Mouse (Mus musculus): ENCODE measurements around the gene Hist1h2bc. TPM values are rescaled to one million over a fixed set of nuclear protein-coding genes. Genes with fewer than 3 reads are reported as not detected.
A peak's percentile ranks its signal among the peaks of the same experiment; 100 is the strongest.

The Hist1h2bc gene
- polyA plus RNA-seq, 1 experiment from 2014 or later = 25.1 TPM

DNA sequence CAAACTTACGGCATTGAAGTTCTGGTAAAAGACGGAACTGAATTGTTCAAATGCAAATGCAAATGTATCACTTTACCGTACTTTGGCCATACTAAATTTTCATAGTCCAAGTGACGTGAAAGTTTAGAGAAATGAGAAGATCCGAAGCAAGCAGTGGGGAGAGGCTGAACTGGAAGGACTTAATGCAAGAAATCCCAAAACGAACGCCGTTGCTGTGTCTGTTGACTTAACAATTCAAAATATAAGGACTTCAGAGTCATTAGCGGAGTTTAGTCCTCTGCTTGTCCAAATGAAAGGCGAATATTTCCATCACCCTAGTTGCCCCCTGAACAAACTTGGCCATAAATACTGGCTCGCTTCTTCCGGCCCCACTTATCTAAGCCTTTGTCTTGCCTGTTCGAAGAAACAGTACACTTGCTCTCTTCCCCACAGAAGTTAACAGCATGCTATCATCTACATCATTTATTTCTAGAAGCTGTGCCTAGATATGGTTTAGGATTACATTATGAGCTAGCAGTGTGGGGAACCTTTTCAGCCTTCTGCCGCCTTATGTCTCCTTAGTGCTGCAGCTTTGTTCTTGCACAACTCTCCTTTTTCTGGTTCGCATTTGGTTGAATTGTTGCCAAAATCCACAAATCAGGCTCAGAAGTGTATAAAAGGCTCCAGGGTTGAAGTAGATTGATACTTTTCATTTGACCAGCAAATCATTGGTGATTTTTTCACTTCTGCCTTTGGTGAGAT is 1.3 kb downstream of the Hist1h2bc start:
- Histone ChIP-seq H3K27ac (replicated peaks; ENCODE audit: low read depth, low read length) (peak overlapping the region; percentile 97), H3K4me1 (ENCODE audit: control insufficient read depth, insufficient read depth, low read length) (no peaks in the 10 kb centered on the region), H3K27me3 (ENCODE audit: control insufficient read depth, insufficient read depth, low read length) (no peaks in the 10 kb centered on the region), H3K4me3 (ENCODE audit: low read depth, low read length) (peak overlapping the region; percentile 40), H3K9ac (replicated peaks; ENCODE audit: low read length) (peak overlapping the region; percentile 55), H3K9me3 (replicated peaks; ENCODE audit: control insufficient read depth, low read length) (no peaks in the 10 kb centered on the region), H3K36me3 (replicated peaks; ENCODE audit: control insufficient read depth, insufficient read depth, low read depth, low read length) (no peaks in the 10 kb centered on the region), H3K4me2 (ENCODE audit: low read depth, low read length) (peak overlapping the region; percentile 66)
- 17% methylated on average over 15 of the region's 15 CpGs for WGBS
- DNase-seq (ENCODE audit: low spot score) (peak; percentile 67), ATAC-seq (replicated peaks; ENCODE audit: insufficient number of reproducible peaks, low FRiP score, low TSS enrichment, low read depth) (no peak)

DNA sequence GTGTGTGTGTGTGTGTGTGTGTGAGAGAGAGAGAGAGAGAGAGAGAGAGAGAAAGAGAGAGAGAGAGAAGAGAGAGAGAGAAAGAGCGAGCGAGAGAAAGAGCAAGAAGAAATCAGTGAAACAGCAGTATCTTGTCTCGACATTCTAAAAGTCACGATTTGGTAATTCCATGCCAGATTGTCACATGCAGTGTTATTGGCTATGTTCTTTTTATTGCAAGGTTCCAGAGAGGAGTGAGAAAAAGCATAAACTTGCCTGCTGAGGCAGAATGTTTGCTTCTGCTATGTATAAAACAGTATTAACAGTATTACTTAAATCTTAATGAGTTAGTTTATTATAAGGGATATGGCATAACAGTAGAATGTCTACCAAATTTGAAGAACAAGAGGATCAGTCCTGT is 2.0 kb downstream of the Hist1h2bc start:
- peak overlapping the region; percentile 55 for H3K9ac ChIP-seq (replicated peaks; ENCODE audit: low read length)
- H3K4me3 ChIP-seq (ENCODE audit: low read depth, low read length) = peak overlapping the region; percentile 40
- H3K36me3 ChIP-seq (replicated peaks; ENCODE audit: control insufficient read depth, insufficient read depth, low read depth, low read length) = no peaks in the 10 kb centered on the region
- H3K27ac ChIP-seq (replicated peaks; ENCODE audit: low read depth, low read length) = peak overlapping the region; percentile 97
- H3K9me3 ChIP-seq (replicated peaks; ENCODE audit: control insufficient read depth, low read length) = no peaks in the 10 kb centered on the region
- ATAC-seq (replicated peaks; ENCODE audit: insufficient number of reproducible peaks, low FRiP score, low TSS enrichment, low read depth) (no peak), DNase-seq (ENCODE audit: low spot score) (peak; percentile 21)
- 62% methylated on average over 4 of the region's 4 CpGs for WGBS
- H3K27me3 ChIP-seq (ENCODE audit: control insufficient read depth, insufficient read depth, low read length) = no peaks in the 10 kb centered on the region
- no peaks in the 10 kb centered on the region for H3K4me1 ChIP-seq (ENCODE audit: control insufficient read depth, insufficient read depth, low read length)
- peak overlapping the region; percentile 66 for H3K4me2 ChIP-seq (ENCODE audit: low read depth, low read length)

- ATAC-seq (replicated peaks; ENCODE audit: insufficient number of reproducible peaks, low FRiP score, low TSS enrichment, low read depth) = no peak
- Histone ChIP-seq H3K9ac (replicated peaks; ENCODE audit: low read length) (no peak overlapping the region), H3K27me3 (ENCODE audit: control insufficient read depth, insufficient read depth, low read length) (no peaks in the 10 kb centered on the region), H3K27ac (replicated peaks; ENCODE audit: low read depth, low read length) (no peak overlapping the region), H3K4me3 (ENCODE audit: low read depth, low read length) (no peak overlapping the region), H3K36me3 (replicated peaks; ENCODE audit: control insufficient read depth, insufficient read depth, low read depth, low read length) (no peaks in the 10 kb centered on the region), H3K9me3 (replicated peaks; ENCODE audit: control insufficient read depth, low read length) (no peaks in the 10 kb centered on the region), H3K4me1 (ENCODE audit: control insufficient read depth, insufficient read depth, low read length) (no peaks in the 10 kb centered on the region), H3K4me2 (ENCODE audit: low read depth, low read length) (no peak overlapping the region)
- DNase-seq (ENCODE audit: low spot score) = no peak
- 89% methylated on average over 4 of the region's 4 CpGs for WGBS
These were observed 3.2 kb downstream of the Hist1h2bc start for GRCm38 (mm10) chr13:23687181-23687580.

GRCm38 (mm10) chr13:23687907-23688306 is 3.9 kb downstream of the Hist1h2bc start:
- no peak overlapping the region for H3K4me3 ChIP-seq (ENCODE audit: low read depth, low read length)
- no peak overlapping the region for H3K27ac ChIP-seq (replicated peaks; ENCODE audit: low read depth, low read length)
- no peak overlapping the region for H3K4me2 ChIP-seq (ENCODE audit: low read depth, low read length)
- no peaks in the 10 kb centered on the region for H3K9me3 ChIP-seq (replicated peaks; ENCODE audit: control insufficient read depth, low read length)
- H3K9ac ChIP-seq (replicated peaks; ENCODE audit: low read length) = no peak overlapping the region
- H3K36me3 ChIP-seq (replicated peaks; ENCODE audit: control insufficient read depth, insufficient read depth, low read depth, low read length) = no peaks in the 10 kb centered on the region
- WGBS = 93% methylated on average over 7 of the region's 7 CpGs
- no peaks in the 10 kb centered on the region for H3K27me3 ChIP-seq (ENCODE audit: control insufficient read depth, insufficient read depth, low read length)
- no peak for ATAC-seq (replicated peaks; ENCODE audit: insufficient number of reproducible peaks, low FRiP score, low TSS enrichment, low read depth)
- no peaks in the 10 kb centered on the region for H3K4me1 ChIP-seq (ENCODE audit: control insufficient read depth, insufficient read depth, low read length)
- no peak for DNase-seq (ENCODE audit: low spot score)

DNA sequence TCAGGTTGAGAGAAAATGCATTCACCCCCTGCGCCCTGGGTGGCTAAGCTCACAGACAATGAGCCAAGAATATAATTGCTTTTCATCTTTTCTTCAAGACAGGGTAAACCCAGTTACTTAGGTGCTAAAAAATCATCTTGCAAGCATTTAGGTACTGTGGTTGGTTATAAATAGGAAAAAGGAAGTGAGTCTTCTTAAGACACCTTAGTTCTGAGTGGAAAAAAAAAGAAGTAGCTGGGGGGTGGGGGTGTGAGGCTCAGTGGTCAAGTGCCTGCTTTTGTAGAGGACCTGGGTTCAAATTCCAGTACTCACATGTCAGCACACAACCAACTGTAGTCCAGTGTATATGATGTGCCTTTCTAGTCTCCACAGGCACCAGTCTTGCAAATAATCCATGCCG is 5.0 kb downstream of the Hist1h2bc start:
- Histone ChIP-seq H3K27me3 (ENCODE audit: control insufficient read depth, insufficient read depth, low read length) (no peaks in the 10 kb centered on the region), H3K4me2 (ENCODE audit: low read depth, low read length) (no peak overlapping the region), H3K36me3 (replicated peaks; ENCODE audit: control insufficient read depth, insufficient read depth, low read depth, low read length) (no peaks in the 10 kb centered on the region), H3K4me3 (ENCODE audit: low read depth, low read length) (no peak overlapping the region), H3K9me3 (replicated peaks; ENCODE audit: control insufficient read depth, low read length) (no peaks in the 10 kb centered on the region), H3K4me1 (ENCODE audit: control insufficient read depth, insufficient read depth, low read length) (no peaks in the 10 kb centered on the region), H3K27ac (replicated peaks; ENCODE audit: low read depth, low read length) (no peak overlapping the region), H3K9ac (replicated peaks; ENCODE audit: low read length) (no peak overlapping the region)
- DNase-seq (ENCODE audit: low spot score) = no peak
- WGBS = 90% methylated on average over 2 of the region's 2 CpGs
- no peak for ATAC-seq (replicated peaks; ENCODE audit: insufficient number of reproducible peaks, low FRiP score, low TSS enrichment, low read depth)

DNA sequence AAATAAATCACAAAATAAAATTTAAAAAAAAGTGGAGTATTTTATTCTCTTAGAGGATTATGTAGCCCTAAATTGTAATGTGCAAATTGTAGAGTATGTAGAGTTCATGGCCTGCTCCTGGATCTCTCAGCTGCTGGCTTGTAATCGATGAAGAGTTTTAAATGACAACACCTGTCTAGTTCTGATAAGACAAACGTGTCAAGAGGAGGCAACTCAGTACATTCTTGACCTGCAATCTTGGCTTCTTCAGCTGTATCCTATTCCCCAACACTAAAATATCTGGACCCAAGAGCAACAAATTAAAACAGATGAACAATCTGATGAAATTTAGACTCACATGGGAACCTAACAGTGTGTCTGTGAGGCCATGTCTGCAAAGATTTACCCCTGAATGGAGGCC is 5.5 kb downstream of the Hist1h2bc start:
- H3K27ac ChIP-seq (replicated peaks; ENCODE audit: low read depth, low read length) = no peak overlapping the region

DNA sequence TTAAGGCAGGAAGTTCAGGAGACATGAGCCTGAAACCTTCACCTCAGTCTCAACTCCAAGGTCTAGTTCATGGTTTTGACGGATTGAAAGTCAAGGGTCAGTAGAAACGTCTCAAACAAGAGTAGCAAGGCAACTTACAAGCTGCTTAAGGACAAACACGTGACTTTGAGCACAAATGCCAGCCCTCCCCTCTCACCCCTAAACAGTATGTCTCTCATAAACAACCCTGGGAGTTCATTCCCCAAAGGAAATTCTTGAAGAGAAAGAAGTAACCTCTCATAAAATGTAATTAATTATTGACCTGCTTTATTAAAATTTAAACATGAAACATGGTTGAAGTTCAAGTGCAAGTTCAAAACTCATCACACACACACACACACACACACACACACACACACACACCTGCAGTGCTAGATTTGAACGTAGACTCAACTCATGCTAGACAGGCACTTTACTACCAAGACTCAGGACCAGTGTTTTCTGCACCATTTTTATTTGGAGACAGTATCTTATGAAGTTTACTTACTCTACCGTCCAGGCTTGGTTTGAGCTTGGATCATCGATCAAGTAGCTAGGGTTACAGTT is 9.9 kb downstream of the Hist1h2bc start:
- DNase-seq (ENCODE audit: low spot score) = no peak
- Histone ChIP-seq H3K4me1 (ENCODE audit: control insufficient read depth, insufficient read depth, low read length) (no peaks in the 10 kb centered on the region), H3K4me2 (ENCODE audit: low read depth, low read length) (no peak overlapping the region), H3K9ac (replicated peaks; ENCODE audit: low read length) (no peak overlapping the region), H3K9me3 (replicated peaks; ENCODE audit: control insufficient read depth, low read length) (no peaks in the 10 kb centered on the region), H3K27ac (replicated peaks; ENCODE audit: low read depth, low read length) (no peak overlapping the region), H3K36me3 (replicated peaks; ENCODE audit: control insufficient read depth, insufficient read depth, low read depth, low read length) (no peaks in the 10 kb centered on the region), H3K27me3 (ENCODE audit: control insufficient read depth, insufficient read depth, low read length) (no peaks in the 10 kb centered on the region), H3K4me3 (ENCODE audit: low read depth, low read length) (no peak overlapping the region)
- WGBS = 79% methylated on average over 6 of the region's 6 CpGs
- ATAC-seq (replicated peaks; ENCODE audit: insufficient number of reproducible peaks, low FRiP score, low TSS enrichment, low read depth) = no peak

More for the DNA sequence above, 5.5 kb downstream of the Hist1h2bc start:
- DNase-seq (ENCODE audit: low spot score) (no peak), ATAC-seq (replicated peaks; ENCODE audit: insufficient number of reproducible peaks, low FRiP score, low TSS enrichment, low read depth) (no peak)
- no peaks in the 10 kb centered on the region for H3K36me3 ChIP-seq (replicated peaks; ENCODE audit: control insufficient read depth, insufficient read depth, low read depth, low read length)
- H3K4me1 ChIP-seq (ENCODE audit: control insufficient read depth, insufficient read depth, low read length) = no peaks in the 10 kb centered on the region
- no peak overlapping the region for H3K4me2 ChIP-seq (ENCODE audit: low read depth, low read length)
- H3K4me3 ChIP-seq (ENCODE audit: low read depth, low read length) = no peak overlapping the region
- H3K9ac ChIP-seq (replicated peaks; ENCODE audit: low read length) = no peak overlapping the region
- no peaks in the 10 kb centered on the region for H3K27me3 ChIP-seq (ENCODE audit: control insufficient read depth, insufficient read depth, low read length)
- H3K9me3 ChIP-seq (replicated peaks; ENCODE audit: control insufficient read depth, low read length) = no peaks in the 10 kb centered on the region
- 73% methylated on average over 2 of the region's 2 CpGs for WGBS

GRCm38 (mm10) chr13:23694956-23695355 is 11.0 kb downstream of the Hist1h2bc start:
- 95% methylated on average over 9 of the region's 9 CpGs for WGBS
- no peak overlapping the region for H3K27ac ChIP-seq (replicated peaks; ENCODE audit: low read depth, low read length)
- no peak for ATAC-seq (replicated peaks; ENCODE audit: insufficient number of reproducible peaks, low FRiP score, low TSS enrichment, low read depth)

More at GRCm38 (mm10) chr13:23694956-23695355, 11.0 kb downstream of the Hist1h2bc start:
- Histone ChIP-seq H3K9ac (replicated peaks; ENCODE audit: low read length) (no peak overlapping the region), H3K9me3 (replicated peaks; ENCODE audit: control insufficient read depth, low read length) (no peaks in the 10 kb centered on the region), H3K4me1 (ENCODE audit: control insufficient read depth, insufficient read depth, low read length) (no peaks in the 10 kb centered on the region), H3K4me2 (ENCODE audit: low read depth, low read length) (no peak overlapping the region), H3K36me3 (replicated peaks; ENCODE audit: control insufficient read depth, insufficient read depth, low read depth, low read length) (no peaks in the 10 kb centered on the region), H3K4me3 (ENCODE audit: low read depth, low read length) (no peak overlapping the region), H3K27me3 (ENCODE audit: control insufficient read depth, insufficient read depth, low read length) (no peaks in the 10 kb centered on the region)
- no peak for DNase-seq (ENCODE audit: low spot score)
